Mouse (Mus musculus) MEL (cell line): Measurements from ENCODE around the gene Clpsl2. TPM values are rescaled to one million over a fixed set of nuclear protein-coding genes. Genes with fewer than 3 reads are reported as not detected.

ENCODE experiments used
- DNase-seq: peaks from one replicate; pipeline ENCODE4 v3.0.0; 2011; ENCODE audit warnings: low read depth, low spot score
- H3K27ac ChIP-seq: 2 replicates; pipeline ENCODE4 v1.5.1; 2012; ENCODE audit warnings: low read depth, mild to moderate bottlenecking, control low read depth, low read length, moderate library complexity; ENCODE audit not compliant: control insufficient read depth
- H3K27me3 ChIP-seq, 2 experiments: fragments of 150-350 bp in 1 of 2; sonication (generic) in 1 of 2; 2 replicates each; pipeline ENCODE4 v1.6.1; 2012; ENCODE audit warnings: low read length in 2 of 2, mild to moderate bottlenecking in 2 of 2, improper control_type of control experiment in 1 of 2, moderate library complexity in 1 of 2; ENCODE audit not compliant: insufficient read depth in 2 of 2, control insufficient read depth in 1 of 2
- H3K36me3 ChIP-seq, 2 experiments: 2 replicates each; pipeline ENCODE4 v1.6.1; 2012 to 2014; ENCODE audit warnings: low read length in 2 of 2, improper control_type of control experiment in 1 of 2, inconsistent platforms in 1 of 2, mild to moderate bottlenecking in 1 of 2; ENCODE audit not compliant: insufficient read depth in 2 of 2, control insufficient read depth in 1 of 2
- H3K4me1 ChIP-seq, 2 experiments: fragments of 150-350 bp in 1 of 2; sonication (generic) in 1 of 2; 2 replicates each; pipeline ENCODE4 v1.6.1; 2012; ENCODE audit warnings: low read length in 2 of 2, improper control_type of control experiment in 1 of 2, mild to moderate bottlenecking in 1 of 2; ENCODE audit not compliant: insufficient read depth in 2 of 2, control insufficient read depth in 1 of 2
- H3K4me3 ChIP-seq, 2 experiments: fragments of 150-350 bp in 1 of 2; sonication (generic) in 1 of 2; 2 replicates each; pipeline ENCODE4 v1.5.1; 2012; ENCODE audit warnings: low read depth in 2 of 2, low read length in 2 of 2, mild to moderate bottlenecking in 2 of 2, moderate library complexity in 2 of 2, control low read depth in 1 of 2, improper control_type of control experiment in 1 of 2; ENCODE audit not compliant: control insufficient read depth in 1 of 2, insufficient read depth in 1 of 2
- H3K79me2 ChIP-seq: 2 replicates; pipeline ENCODE4 v1.6.1; 2012; ENCODE audit warnings: mild to moderate bottlenecking, low read length, moderate library complexity; ENCODE audit not compliant: control insufficient read depth, poor library complexity, insufficient read depth
- H3K9ac ChIP-seq: 2 replicates; pipeline ENCODE4 v1.6.1; 2012; ENCODE audit warnings: low read depth, mild to moderate bottlenecking, control low read depth, low read length, moderate library complexity; ENCODE audit not compliant: control insufficient read depth, poor library complexity, severe bottlenecking
- H3K9me3 ChIP-seq: fragments of 150-350 bp; sonication (generic); replicated peaks from 2 replicates; pipeline ENCODE4 v1.6.1; 2012; ENCODE audit warnings: mild to moderate bottlenecking, low read length, improper control_type of control experiment, moderate library complexity; ENCODE audit not compliant: insufficient read depth
- BHLHE40 ChIP-seq: IDR thresholded peaks from 2 replicates; pipeline ENCODE4 v1.6.1; 2012; ENCODE audit warnings: low read depth, mild to moderate bottlenecking, inconsistent platforms, low read length, improper control_type of control experiment, borderline replicate concordance
- CHD1 ChIP-seq: IDR thresholded peaks from 2 replicates; pipeline ENCODE4 v1.6.1; 2012; ENCODE audit warnings: low read depth, mild to moderate bottlenecking, inconsistent platforms, low read length, improper control_type of control experiment
- CTCF ChIP-seq, 3 experiments: IDR thresholded peaks in 2 of 3; conservative IDR thresholded peaks in 1 of 3; 2 replicates each; pipeline ENCODE4 v1.5.1; 2011 to 2012; ENCODE audit warnings: low read length in 3 of 3, low read depth in 2 of 3, mild to moderate bottlenecking in 2 of 3, improper control_type of control experiment in 1 of 3, inconsistent platforms in 1 of 3, mixed read lengths in 1 of 3, moderate library complexity in 1 of 3; ENCODE audit not compliant: control insufficient read depth in 1 of 3, insufficient read depth in 1 of 3, poor library complexity in 1 of 3, severe bottlenecking in 1 of 3
- E2F4 ChIP-seq: IDR thresholded peaks from 2 replicates; pipeline ENCODE4 v1.6.1; 2011; ENCODE audit warnings: low read depth, low read length, improper control_type of control experiment, borderline replicate concordance
- EP300 ChIP-seq, 2 experiments: IDR thresholded peaks; 2 replicates each; pipeline ENCODE4 v1.6.1; 2011; ENCODE audit warnings: improper control_type of control experiment in 2 of 2, low read length in 2 of 2, low read depth in 1 of 2, mild to moderate bottlenecking in 1 of 2
- GATA1 ChIP-seq: IDR thresholded peaks from 2 replicates; pipeline ENCODE4 v1.6.1; 2011; ENCODE audit warnings: low read depth, low read length, improper control_type of control experiment
- HCFC1 ChIP-seq: IDR thresholded peaks from 2 replicates; pipeline ENCODE4 v1.6.1; 2012; ENCODE audit warnings: low read depth, mild to moderate bottlenecking, inconsistent platforms, low read length, improper control_type of control experiment, moderate library complexity
- JUND ChIP-seq: IDR thresholded peaks from 2 replicates; pipeline ENCODE4 v1.6.1; 2011; ENCODE audit warnings: low read depth, mild to moderate bottlenecking, improper control_type of control experiment, low read length
- MAX ChIP-seq: IDR thresholded peaks from 2 replicates; pipeline ENCODE4 v1.6.1; 2011; ENCODE audit warnings: low read length, improper control_type of control experiment
- MAZ ChIP-seq: IDR thresholded peaks from 2 replicates; pipeline ENCODE4 v1.6.1; 2012; ENCODE audit warnings: low read depth, mild to moderate bottlenecking, inconsistent platforms, low read length, improper control_type of control experiment
- MYC ChIP-seq: IDR thresholded peaks from 2 replicates; pipeline ENCODE4 v1.6.1; 2011; ENCODE audit warnings: low read depth, mild to moderate bottlenecking, low read length, improper control_type of control experiment, moderate library complexity
- NRF1 ChIP-seq: IDR thresholded peaks from 2 replicates; pipeline ENCODE4 v1.6.1; 2014; ENCODE audit warnings: low read depth, mild to moderate bottlenecking, inconsistent platforms, low read length, improper control_type of control experiment, moderate library complexity; ENCODE audit not compliant: poor library complexity, insufficient read depth, severe bottlenecking
- POLR2AphosphoS5 ChIP-seq: IDR thresholded peaks from 2 replicates; pipeline ENCODE4 v1.6.1; 2012; ENCODE audit warnings: low read depth, borderline replicate concordance, mild to moderate bottlenecking, inconsistent platforms, low read length, moderate library complexity, mixed read lengths
- RAD21 ChIP-seq: IDR thresholded peaks from 2 replicates; pipeline ENCODE4 v1.6.1; 2011; ENCODE audit warnings: mild to moderate bottlenecking, low read depth, low read length, improper control_type of control experiment
- UBTF ChIP-seq: IDR thresholded peaks from 2 replicates; pipeline ENCODE4 v1.6.1; 2012; ENCODE audit warnings: low read depth, mild to moderate bottlenecking, inconsistent platforms, low read length, improper control_type of control experiment, moderate library complexity, borderline replicate concordance; ENCODE audit not compliant: insufficient read depth
- ZC3H11A ChIP-seq: IDR thresholded peaks from 2 replicates; pipeline ENCODE4 v1.6.1; 2012; ENCODE audit warnings: low read depth, mild to moderate bottlenecking, inconsistent platforms, low read length, improper control_type of control experiment
- ZMIZ1 ChIP-seq: IDR thresholded peaks from 2 replicates; pipeline ENCODE4 v1.6.1; 2012; ENCODE audit warnings: low read depth, mild to moderate bottlenecking, inconsistent platforms, low read length, improper control_type of control experiment, moderate library complexity
- ZNF384 ChIP-seq: IDR thresholded peaks from 2 replicates; pipeline ENCODE4 v1.6.1; 2012; ENCODE audit warnings: low read depth, mild to moderate bottlenecking, inconsistent platforms, low read length, improper control_type of control experiment
- polyA plus RNA-seq, 2 experiments: library from polyadenylated mRNA; stranded (reverse) in 1 of 2; unstranded in 1 of 2; fragments of >175 nt in 1 of 2; fragments of >200 nt in 1 of 2; gene quantifications; 2 replicates each; pipeline versions ENCODE4 v1.2.1 to v1.2.4; 2012; ENCODE audit warnings: low replicate concordance in 2 of 2, low read depth in 1 of 2; ENCODE audit not compliant: insufficient read length in 2 of 2, insufficient read depth in 1 of 2, missing spikeins in 1 of 2
- total RNA-seq: library from RNA; depleted of rRNA; stranded (reverse); fragments of 300-350 nt; gene quantifications from 2 replicates; pipeline ENCODE4 v1.2.3, GENCODE M21; 2012

Clpsl2 gene
- total and polyA plus RNA-seq, 3 experiments, result not detected

DNA sequence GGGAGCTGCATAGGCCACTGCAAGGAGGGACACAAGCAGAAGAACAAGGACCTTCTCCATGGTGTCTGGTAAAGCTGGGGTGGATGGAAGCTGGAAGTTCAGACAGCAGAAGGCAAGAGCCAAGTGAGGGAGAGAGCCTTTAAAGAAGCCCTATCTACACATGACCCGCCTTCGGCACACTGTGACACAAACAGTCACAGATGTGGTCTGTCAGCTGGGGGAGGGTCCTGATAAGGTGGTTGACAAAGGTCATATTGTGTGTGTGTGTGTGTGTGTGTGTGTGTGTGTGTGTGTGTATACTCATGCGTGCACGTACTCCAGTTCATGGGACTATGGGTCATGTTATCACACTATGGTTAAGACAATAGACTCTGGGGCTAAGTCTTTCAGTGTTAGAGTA, 11.4 kb downstream of the Clpsl2 start, which contains the start of gene Clps:
TSS of gene Clps (minus strand) at position 169 of the 400 bp plus-strand sequence.
- Histone ChIP-seq H3K4me1 (peaks cover 0 to 4% of the 10 kb centered on the region in 2 experiments; a peak in 2 of 4 replicates), H3K9me3 (no peaks in the 10 kb centered on the region), H3K9ac (no peak within 1 kb of the TSS), H3K27me3 (peaks cover 0 to 4% of the 10 kb centered on the region in 2 experiments), H3K79me2 (no peaks in the 10 kb centered on the region), H3K36me3 (no peaks in the 10 kb centered on the region), H3K4me3 (no peak within 1 kb of the TSS), H3K27ac (no peak within 1 kb of the TSS)
- DNase-seq, result no peak
- TF ChIP-seq MYC (no peak), MAZ (no peak), CHD1 (no peak), MAX (no peak), ZNF384 (no peak), ZC3H11A (no peak), GATA1 (no peak), POLR2AphosphoS5 (no peak), BHLHE40 (no peak), ZMIZ1 (no peak), E2F4 (no peak), EP300 (IDR thresholded peaks at IDR 0.05; ENCODE audit: low read depth in 1 of 2, low read length in 2 of 2) (no peak), UBTF (no peak), NRF1 (no peak), CTCF (IDR thresholded peaks at IDR 0.05 in 2 of 3, conservative IDR thresholded peaks at IDR 0.05 in 1 of 3; ENCODE audit: control insufficient read depth in 1 of 3, insufficient read depth in 1 of 3, low read depth in 2 of 3, low read length in 3 of 3, poor library complexity in 1 of 3, severe bottlenecking in 1 of 3) (no peak)

DNA sequence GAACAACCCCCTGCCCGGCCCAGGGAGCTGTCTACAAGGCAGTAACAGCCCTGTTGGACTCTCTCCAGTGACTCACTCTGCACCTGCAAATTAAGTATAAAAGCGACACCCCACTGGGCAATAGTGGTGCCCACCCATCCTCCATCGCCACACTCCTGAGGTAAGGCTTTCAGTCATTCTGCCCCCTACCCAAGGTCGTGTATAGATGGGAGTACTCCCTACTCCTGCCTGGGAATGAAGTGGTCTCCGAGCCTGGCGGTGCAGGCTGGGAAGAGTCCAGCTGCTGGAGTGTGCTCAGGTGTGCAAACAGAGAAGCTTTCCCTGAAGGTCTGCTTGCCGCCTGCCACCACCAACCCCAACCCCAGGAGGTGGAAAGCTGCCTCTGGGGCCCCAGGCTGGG, 12.4 kb downstream of the Clpsl2 start:
- Histone ChIP-seq H3K4me1 (peaks cover 0 to 4% of the 10 kb centered on the region in 2 experiments; a peak in 2 of 4 replicates), H3K4me3 (no peak overlapping the region), H3K9me3 (no peaks in the 10 kb centered on the region), H3K79me2 (no peaks in the 10 kb centered on the region), H3K27ac (no peak overlapping the region), H3K9ac (no peak overlapping the region), H3K36me3 (no peaks in the 10 kb centered on the region), H3K27me3 (peaks cover 0 to 4% of the 10 kb centered on the region in 2 experiments)
- no peak for TF ChIP-seq HCFC1
- TF ChIP-seq RAD21, result no peak
- TF ChIP-seq JUND, result no peak
- TF ChIP-seq ZC3H11A, result no peak
- DNase-seq, result no peak
